Mouse (Mus musculus) heart, adult 9 months (tissue): Measurements from ENCODE around the gene Tnfsf4.

Experiments used
- DNase-seq, 2 experiments: peaks; one replicate each; pipeline ENCODE4 v3.0.0; 2022; ENCODE audit warnings: low spot score in 2 of 2

Gene Tnfsf4

GRCm38 (mm10) chr1:161452250-161452649 is 57.0 kb downstream of the Tnfsf4 start:
- DNase-seq, result no peak

DNA sequence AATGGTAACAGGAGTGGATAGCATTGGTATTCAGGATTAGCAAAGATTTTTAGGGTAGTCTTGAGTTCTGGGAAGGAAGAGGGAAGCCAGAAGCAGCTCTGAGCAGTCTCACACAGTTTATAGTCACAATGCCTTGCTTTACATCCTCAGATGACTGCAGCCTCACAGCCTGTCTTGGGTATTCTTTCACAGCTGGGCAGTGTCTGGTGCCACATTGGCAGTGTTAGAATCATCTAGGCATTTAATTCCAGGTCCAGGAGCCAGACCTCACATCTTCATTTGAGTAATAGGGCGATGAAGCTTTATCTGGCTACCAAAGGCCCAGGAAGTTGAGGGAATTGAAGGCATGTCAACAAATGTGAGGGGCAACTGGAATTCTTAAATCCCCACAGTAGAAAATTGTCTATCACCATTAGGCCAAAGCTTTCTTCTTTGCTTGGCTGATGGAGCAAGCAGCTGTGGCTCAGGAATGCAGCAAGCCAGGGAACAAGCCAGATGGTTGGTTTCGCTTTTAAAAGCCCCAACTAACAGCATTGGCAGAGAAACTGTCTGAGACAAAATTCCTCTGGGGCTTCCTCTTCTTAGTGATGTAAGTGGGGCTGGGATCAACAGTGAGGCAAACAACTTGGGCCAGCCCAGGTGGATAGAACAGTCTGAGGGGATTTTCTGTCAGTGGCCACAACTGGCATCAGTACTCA is 68.3 kb downstream of the Tnfsf4 start:
- peak; percentile 78 to 84 for DNase-seq
